Mouse (Mus musculus) heart, postnatal 0 days (tissue): Measurements from ENCODE around the gene Apln.

ENCODE experiments used
- CTCF ChIP-seq: IDR thresholded peaks from 2 replicates; pipeline ENCODE4 v1.5.1; 2016; ENCODE audit warnings: antibody characterized with exemption, control low read depth, low read depth
- EP300 ChIP-seq: IDR thresholded peaks from 2 replicates; pipeline ENCODE4 v1.6.1; 2016; ENCODE audit warnings: antibody characterized with exemption, low read depth

GRCm38 (mm10) chrX:47998412-47998811, 36.2 kb downstream of the Apln start:
- no peak for TF ChIP-seq CTCF
- no peak for TF ChIP-seq EP300
